8 mouse cellular contexts compared by ENCODE assay signal in the genomic region with DNA sequence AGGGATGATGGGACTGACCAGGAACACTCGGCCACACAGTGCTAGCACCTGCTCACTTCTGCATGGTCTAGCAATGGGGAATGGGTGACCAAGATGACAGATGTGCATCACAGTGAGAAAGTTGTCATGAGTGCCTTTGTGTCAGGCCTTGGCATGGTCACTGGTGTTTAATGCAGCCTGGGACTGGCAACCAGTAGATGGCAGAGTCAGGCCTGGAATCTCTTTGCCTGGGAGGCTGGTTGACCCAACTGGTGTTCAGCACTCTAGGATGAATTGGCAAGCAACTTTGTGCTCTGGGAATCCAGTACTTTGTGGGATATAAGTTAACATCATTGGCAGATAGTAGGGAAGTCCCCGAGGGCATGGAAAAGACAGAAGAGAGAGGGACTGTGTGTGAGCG.
DNase-seq lines count a peak whose midpoint lies in the region; ATAC-seq and TF ChIP-seq lines count a peak whose summit lies in the region.
"Had no signal": no experiment of that assay in that cellular context is flagged by ENCODE, and none has a peak within 500 bp of the region (broad histone marks: within the 10 kb centered on the region; RNA-seq: fewer than 3 reads in every experiment).

No protein-coding gene starts in this region.

- no peak for ATAC-seq in Patski
- no peak for ATAC-seq in stomach, postnatal 0 days (ENCODE audit: low FRiP score, low TSS enrichment)

- H3K4me3 ChIP-seq in heart, embryonic 10.5 days: no peak overlapping the region
- no peak overlapping the region for H3K4me3 ChIP-seq in stomach, postnatal 0 days (ENCODE audit: low read depth, low read length)
- H3K4me3 ChIP-seq: stomach, embryonic 15.5 days had no signal

- H3K4me2 ChIP-seq in stomach, postnatal 0 days (replicated peaks; ENCODE audit: low read depth): no peak overlapping the region
- H3K4me2 ChIP-seq: stomach, embryonic 15.5 days had no signal

- CTCF ChIA-PET in Patski (lab: Charles Lee): no interaction called here

- no peaks in the 10 kb centered on the region for H3K9me3 ChIP-seq in heart, embryonic 10.5 days
- no peaks in the 10 kb centered on the region for H3K9me3 ChIP-seq in stomach, postnatal 0 days (ENCODE audit: control insufficient read depth, low read length)
- H3K9me3 ChIP-seq: stomach, embryonic 15.5 days had no signal

- in situ Hi-C loops in Patski (cut with MboI; ENCODE audit: low pct_unique_long_range_greater_than_20kb): no loop called here

- peaks cover 4% of the 10 kb centered on the region for H3K4me1 ChIP-seq in heart, embryonic 10.5 days
- H3K4me1 ChIP-seq in stomach, postnatal 0 days (replicated peaks; ENCODE audit: control insufficient read depth, insufficient read depth): no peaks in the 10 kb centered on the region
- H3K4me1 ChIP-seq: stomach, embryonic 15.5 days had no signal

- no peak for TF ChIP-seq EP300 in stomach, postnatal 0 days (optimal IDR thresholded peaks at IDR 0.05)

- peak; percentile 47 to 53 for DNase-seq in left cerebral cortex, adult 18-20 months (ENCODE audit: low spot score in 2 of 2)
- no peak for DNase-seq in left cerebral cortex, adult 8-10 months (ENCODE audit: low spot score in 2 of 2)
- no peak for DNase-seq in Patski (ENCODE audit: low read depth, low spot score)
- peak; percentile 82 for DNase-seq in brain, adult 2 months (ENCODE audit: low read depth, low spot score)
- peak; percentile 67 for DNase-seq in heart, embryonic 10.5 days (ENCODE audit: low spot score)
- DNase-seq in stomach, postnatal 0 days (ENCODE audit: low spot score): peak; percentile 35
- no peak for DNase-seq in T-cell, adult 2 months (ENCODE audit: low spot score)

- no peak overlapping the region for H3K27ac ChIP-seq in heart, embryonic 10.5 days
- H3K27ac ChIP-seq in stomach, postnatal 0 days (replicated peaks): no peak overlapping the region
- H3K27ac ChIP-seq: stomach, embryonic 15.5 days had no signal

- H3K27me3 ChIP-seq in Patski: no peaks in the 10 kb centered on the region
- H3K27me3 ChIP-seq in heart, embryonic 10.5 days (ENCODE audit: insufficient read depth, poor library complexity, severe bottlenecking): no peaks in the 10 kb centered on the region
- no peaks in the 10 kb centered on the region for H3K27me3 ChIP-seq in stomach, postnatal 0 days (ENCODE audit: control insufficient read depth, insufficient read depth, low read length)
- H3K27me3 ChIP-seq: stomach, embryonic 15.5 days had no signal

- no peaks in the 10 kb centered on the region for H3K36me3 ChIP-seq in heart, embryonic 10.5 days
- H3K36me3 ChIP-seq in stomach, postnatal 0 days (ENCODE audit: control insufficient read depth, insufficient read depth, low read length): no peaks in the 10 kb centered on the region
- H3K36me3 ChIP-seq: stomach, embryonic 15.5 days had no signal

- POLR2A ChIA-PET in Patski (lab: Charles Lee): no interaction called here

- TF ChIP-seq CTCF in Patski (IDR thresholded peaks at IDR 0.05): peak; percentile 9
- TF ChIP-seq CTCF in stomach, postnatal 0 days (IDR thresholded peaks at IDR 0.05; ENCODE audit: low read depth): peak; percentile 72

- H3K9ac ChIP-seq in stomach, postnatal 0 days (ENCODE audit: low read length): no peak overlapping the region
- H3K9ac ChIP-seq: stomach, embryonic 15.5 days had no signal

- WGBS in heart, embryonic 10.5 days: 81% methylated on average over 3 of the region's 3 CpGs
- WGBS in stomach, postnatal 0 days: 87% methylated on average over 3 of the region's 3 CpGs

Comparison
In these comparisons a context has a peak if more than half of its experiments do, and no peak if none do; other contexts are left out.
1. DNase-seq: peak in left cerebral cortex, adult 18-20 months (2 of 2), brain, adult 2 months (single experiment), heart, embryonic 10.5 days (single experiment) and stomach, postnatal 0 days (single experiment); none in left cerebral cortex, adult 8-10 months (0 of 2), Patski (single experiment) and T-cell, adult 2 months (single experiment).